Mouse (Mus musculus): ENCODE measurements around the gene Zfp324.

Gene Zfp324

GRCm38 (mm10) chr7:13009143-13010004, 43.7 kb downstream of the Zfp324 start:
- in situ Hi-C loops (cut with MboI, MseI): loop anchor here (5.0 kb wide), 1 partner anchor 33 kb away; no protein-coding TSS in a partner anchor

DNA sequence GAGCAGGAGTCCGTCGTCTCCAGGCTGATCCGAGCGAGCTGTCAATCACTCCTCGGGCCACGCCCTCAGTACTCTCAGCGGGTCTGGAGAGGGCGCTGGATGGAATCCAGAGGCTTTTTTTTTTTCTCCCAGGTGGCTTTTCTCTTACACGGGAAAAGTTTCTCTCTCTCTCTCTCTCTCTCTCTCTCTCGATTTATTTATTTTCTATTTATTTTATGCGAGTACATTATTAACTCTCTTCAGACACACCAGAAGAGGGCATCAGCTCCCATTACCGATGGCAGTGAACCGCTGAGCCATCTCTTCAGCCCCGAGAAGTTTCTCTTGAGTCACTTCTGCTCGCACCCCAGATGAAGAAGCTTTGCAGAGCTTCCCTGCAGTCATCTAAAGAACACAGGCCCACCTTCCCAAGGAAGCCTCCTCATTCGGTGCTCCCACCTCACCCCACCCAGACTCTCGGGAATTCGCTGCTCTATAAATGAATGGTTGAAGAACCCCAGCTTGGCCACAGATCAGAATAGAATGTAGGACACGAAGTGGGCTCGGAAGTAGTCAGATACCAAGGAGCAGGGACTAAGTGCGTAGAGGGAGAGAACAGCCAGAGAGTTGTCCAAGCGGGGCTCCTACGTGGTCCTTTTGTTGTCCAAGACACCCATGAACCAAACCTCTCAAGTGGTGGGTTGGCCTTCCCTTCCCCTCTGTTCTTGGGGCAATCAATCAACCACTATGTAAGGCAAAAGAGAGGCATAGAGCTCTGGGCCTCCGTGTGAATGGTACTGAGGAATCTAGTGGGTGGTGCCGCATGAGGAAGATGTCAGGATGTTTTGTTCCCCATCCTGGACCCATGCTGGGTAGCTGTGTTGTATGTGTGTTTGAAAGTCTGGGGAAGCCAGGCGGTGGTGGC, 44.6 kb downstream of the Zfp324 start, which contains the start of gene Zbtb45:
Gene Zbtb45, minus strand, starts transcription at position 30 of the 904 bp plus-strand sequence.
- in situ Hi-C loops (cut with MboI, MseI): no loop called here

DNA sequence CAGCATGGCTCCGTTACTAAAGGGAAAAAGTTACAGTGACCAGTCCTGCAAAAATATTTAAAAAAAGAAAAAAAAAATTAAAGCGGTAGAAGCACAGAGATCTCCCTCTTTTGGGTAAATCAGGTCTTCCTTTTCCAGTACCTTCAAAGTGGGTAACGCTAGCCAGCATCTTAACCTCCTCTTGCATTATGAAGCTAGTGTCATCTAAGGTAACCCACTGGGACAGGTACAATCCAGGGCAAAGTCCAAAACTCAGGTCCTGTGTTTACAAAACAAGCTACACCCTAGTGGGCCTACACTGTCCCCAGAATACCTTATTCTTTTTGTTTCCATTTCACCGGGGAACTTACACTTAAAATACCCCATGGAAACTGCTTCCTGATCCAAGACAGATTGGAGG, 48.0 kb downstream of the Zfp324 start:
- in situ Hi-C loops (cut with MboI, MseI): no loop called here

DNA sequence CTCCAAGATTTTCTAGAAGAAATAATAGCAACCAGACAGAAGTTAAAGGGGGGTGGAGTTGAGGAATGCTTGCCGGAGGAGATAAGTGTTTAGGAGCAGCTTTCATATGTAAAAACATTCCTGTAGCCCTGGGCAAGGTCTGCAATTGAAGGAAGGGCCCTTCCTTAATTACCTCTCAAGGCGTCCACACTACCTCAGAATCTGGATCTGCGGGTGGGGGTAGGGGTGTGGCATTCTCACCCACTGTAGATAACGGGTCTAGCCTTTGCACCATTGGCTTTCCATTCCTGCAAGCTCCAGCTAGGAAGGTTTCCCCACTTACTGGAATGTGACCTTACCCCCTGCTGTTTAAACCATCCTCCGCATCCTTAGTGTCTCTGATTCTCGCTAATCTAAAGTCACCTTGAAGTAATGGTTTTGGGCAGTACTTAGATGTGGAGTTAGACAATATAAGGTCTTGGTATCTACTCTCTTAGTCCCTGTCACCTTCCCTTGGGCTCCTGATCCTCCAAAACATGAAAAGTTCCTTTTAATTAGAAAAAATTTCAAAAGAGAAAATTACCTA, 48.7 kb downstream of the Zfp324 start:
- in situ Hi-C loops (cut with MboI, MseI): no loop called here

DNA sequence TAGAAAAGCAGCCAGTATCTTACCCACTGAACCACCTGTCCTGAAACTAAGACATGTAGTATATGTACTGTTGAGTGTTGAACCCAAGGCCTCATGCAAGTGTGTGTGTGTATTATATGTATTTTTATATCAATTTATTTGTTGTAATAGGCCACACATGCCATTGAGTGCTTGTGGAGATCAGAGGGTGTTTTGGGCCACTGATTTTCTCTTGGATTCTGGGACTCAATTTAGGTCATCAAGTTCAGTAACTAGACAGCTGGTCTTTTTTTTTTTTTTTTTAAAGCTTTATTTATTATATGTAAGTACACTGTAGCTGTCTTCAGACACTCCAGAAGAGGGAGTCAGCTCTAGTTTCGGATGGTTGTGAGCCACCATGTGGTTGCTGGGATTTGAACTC, 49.6 kb downstream of the Zfp324 start:
- in situ Hi-C loops (cut with MboI, MseI): no loop called here

DNA sequence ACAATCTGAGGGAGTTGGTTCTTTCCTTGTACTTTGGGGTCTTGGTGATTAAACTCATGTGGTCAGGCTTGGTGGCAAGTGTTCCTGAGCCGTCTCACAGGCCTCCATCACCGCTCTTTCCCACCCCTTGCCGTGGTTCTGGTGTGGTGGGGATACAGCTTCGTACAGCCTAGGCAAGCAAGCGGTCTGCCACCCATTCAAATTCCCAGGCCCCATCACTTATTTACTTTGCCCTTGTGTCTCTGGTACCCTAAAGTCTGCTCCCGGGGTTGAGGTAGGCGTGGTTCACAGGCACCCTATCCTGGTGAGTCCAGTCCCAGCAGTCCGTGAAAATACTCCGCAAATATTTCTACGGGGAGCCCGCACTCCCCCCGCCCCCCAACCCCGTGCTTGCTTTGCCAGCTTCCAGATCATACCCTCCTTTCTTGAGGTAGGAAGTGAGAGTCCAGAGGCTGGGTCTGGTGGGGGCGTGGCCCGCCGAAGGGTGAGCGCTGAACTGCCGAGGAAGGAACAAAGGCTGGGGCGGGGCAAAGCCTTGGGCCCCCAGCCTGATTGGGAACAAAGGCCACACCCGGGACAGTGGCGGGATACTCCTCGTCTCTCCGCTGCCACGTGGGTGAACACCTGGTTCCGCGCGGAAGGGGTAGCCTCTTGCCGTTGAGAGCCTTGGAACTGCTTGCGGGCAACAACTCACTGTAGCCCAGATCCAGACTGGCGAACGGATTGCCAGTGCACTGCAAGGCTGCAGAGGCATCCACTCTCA, 57.3 kb downstream of the Zfp324 start:
- in situ Hi-C loops (cut with MboI, MseI): no loop called here
